Mouse (Mus musculus): ENCODE data around the gene 4930404N11Rik. TPM values are rescaled to one million over a fixed set of nuclear protein-coding genes. Genes with fewer than 3 reads are reported as not detected.

Gene 4930404N11Rik
- polyA plus RNA-seq, 1 experiment from 2014 or later: 0.82 TPM

DNA sequence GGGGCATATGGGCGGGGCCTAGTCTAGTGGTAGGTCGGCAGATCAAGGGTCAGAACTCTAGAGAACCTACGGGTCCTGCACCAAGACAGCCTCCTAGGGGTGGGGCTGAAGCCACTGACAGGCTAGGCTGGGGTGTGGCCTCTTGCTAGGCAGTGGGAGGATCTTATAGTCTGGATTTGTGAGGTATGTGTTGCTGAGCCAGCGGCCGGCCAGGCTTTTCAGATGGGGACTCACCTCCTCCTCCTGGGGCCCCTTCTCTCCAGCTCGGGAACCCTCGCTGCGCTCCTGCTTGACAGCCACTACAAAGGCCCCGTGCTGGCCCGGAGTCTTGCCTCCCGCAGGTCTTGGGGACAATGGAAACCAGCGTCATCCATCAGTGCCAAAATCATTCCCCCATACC, 16.5 kb downstream of the 4930404N11Rik start:
- ATAC-seq (ENCODE audit: insufficient number of reproducible peaks, insufficient read depth, low FRiP score, low TSS enrichment): no peak
- whole genome bisulfite sequencing: 4% methylated on average over 11 of the region's 12 CpGs
- Histone ChIP-seq H3K36me3 (peaks cover 22% of the 10 kb centered on the region), H3K4me2 (replicated peaks) (peak overlapping the region; percentile 90), H3K9ac (peak overlapping the region; percentile 91), H3K27me3 (peaks cover 29% of the 10 kb centered on the region), H3K4me3 (peak overlapping the region; percentile 94), H3K9me3 (no peaks in the 10 kb centered on the region), H3K27ac (peak overlapping the region; percentile 54; the same call in 1 of the 2 replicates), H3K4me1 (peaks cover 24% of the 10 kb centered on the region)

DNA sequence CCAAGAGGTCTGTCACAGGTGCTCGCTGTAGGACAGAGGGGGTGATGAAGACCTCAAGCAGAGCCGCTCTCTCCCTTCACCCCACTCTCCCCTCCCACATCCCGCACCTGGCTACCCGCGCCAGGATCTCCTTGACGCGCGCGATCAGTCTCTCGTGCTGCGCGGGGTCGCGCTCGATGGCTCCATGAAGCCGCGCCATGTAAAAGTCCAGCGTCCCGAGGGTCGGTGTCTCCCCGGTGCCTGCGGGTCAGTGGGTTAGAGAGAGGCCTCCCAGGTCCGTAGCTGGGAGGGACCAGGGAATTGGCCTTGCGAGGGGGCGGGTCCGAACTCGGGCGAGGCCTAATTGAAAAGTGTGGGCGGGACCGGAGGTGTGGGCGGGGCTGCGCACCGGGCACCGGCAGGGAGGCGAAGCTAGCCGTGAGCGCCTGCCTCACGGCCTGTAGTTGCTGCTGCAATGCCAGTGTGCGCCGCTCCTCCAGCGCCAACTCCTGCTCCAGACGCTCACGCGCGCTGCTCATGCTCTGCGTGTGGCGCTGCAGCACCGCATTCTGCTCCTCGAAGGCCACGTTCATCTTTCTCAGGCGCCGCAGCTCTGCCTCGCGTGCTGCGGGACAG, 19.1 kb downstream of the 4930404N11Rik start:
- Histone ChIP-seq H3K4me3 (peak overlapping the region; percentile 20), H3K36me3 (peaks cover 22% of the 10 kb centered on the region), H3K9ac (peak overlapping the region; percentile 28; the same call in 1 of the 2 replicates), H3K27me3 (peaks cover 54% of the 10 kb centered on the region), H3K4me2 (replicated peaks) (peak overlapping the region; percentile 52), H3K9me3 (no peaks in the 10 kb centered on the region), H3K4me1 (peaks cover 27% of the 10 kb centered on the region), H3K27ac (no peak overlapping the region)
- no peak for ATAC-seq (ENCODE audit: insufficient number of reproducible peaks, insufficient read depth, low FRiP score, low TSS enrichment)
- WGBS: 9% methylated on average over 55 of the region's 55 CpGs

DNA sequence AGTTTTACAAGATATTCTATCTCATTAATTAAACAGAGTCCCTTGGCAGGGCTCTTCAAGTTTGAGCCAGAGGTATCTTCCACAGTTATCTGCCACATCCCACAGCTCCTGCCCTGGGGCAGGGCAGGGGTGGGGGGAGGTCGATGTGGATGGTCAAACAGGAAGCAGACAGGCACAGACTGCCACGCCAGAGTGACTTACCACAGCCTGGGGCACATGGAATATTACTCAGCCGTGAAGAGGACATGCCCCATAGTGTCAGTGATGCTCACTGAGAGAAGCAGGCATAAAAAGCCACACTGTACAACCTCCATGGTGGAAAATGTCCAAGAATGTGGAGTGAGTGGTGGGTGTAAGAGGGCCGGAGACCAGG, 20.5 kb downstream of the 4930404N11Rik start:
- Histone ChIP-seq H3K27ac (no peak overlapping the region), H3K9ac (no peak overlapping the region), H3K4me1 (peaks cover 27% of the 10 kb centered on the region), H3K27me3 (peaks cover 67% of the 10 kb centered on the region), H3K9me3 (no peaks in the 10 kb centered on the region), H3K4me2 (replicated peaks) (no peak overlapping the region), H3K4me3 (no peak overlapping the region), H3K36me3 (peaks cover 22% of the 10 kb centered on the region)
- WGBS: 77% methylated on average over 4 of the region's 4 CpGs
- ATAC-seq (ENCODE audit: insufficient number of reproducible peaks, insufficient read depth, low FRiP score, low TSS enrichment): no peak

DNA sequence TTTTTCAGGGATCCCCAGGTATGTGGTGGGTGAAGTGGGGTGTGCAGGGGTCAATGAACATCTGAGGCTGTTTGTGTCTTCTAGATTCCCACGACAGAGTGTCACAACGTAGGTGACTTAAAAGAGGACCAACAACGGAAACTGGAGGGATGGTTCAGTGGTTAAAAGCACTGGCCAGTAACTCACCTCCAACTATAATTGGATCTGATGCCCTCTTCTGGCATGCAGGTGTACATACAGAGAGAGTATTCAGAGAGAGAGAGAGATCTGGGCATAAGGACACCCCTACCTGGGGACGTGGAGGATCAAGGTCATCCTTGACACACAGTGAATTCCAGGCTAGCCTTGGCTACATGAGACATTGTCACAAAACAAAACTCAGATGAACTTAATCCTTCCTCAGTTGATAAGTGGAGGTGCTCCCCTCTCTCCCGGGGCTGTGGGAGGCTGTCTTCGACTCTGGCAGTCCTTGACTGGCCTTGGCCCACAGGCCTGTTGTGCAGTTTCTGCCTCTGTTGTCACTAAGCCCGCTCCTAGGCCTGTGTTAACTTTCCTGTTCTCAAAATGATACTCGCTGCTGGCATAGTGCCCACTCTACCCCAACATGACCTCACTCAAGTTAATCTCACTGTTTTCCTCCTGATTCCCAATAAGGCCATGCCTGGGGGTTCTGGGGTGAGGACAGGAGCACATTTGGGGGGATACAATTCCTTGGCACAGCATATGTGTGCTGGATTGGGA, 21.0 kb downstream of the 4930404N11Rik start:
- no peaks in the 10 kb centered on the region for H3K9me3 ChIP-seq
- 54% methylated on average over 8 of the region's 8 CpGs for WGBS
- no peak for ATAC-seq (ENCODE audit: insufficient number of reproducible peaks, insufficient read depth, low FRiP score, low TSS enrichment)
- H3K4me3 ChIP-seq: no peak overlapping the region
- no peak overlapping the region for H3K27ac ChIP-seq
- peaks cover 68% of the 10 kb centered on the region for H3K27me3 ChIP-seq
- no peak overlapping the region for H3K9ac ChIP-seq
- H3K4me2 ChIP-seq (replicated peaks): no peak overlapping the region
- peaks cover 25% of the 10 kb centered on the region for H3K4me1 ChIP-seq
- peaks cover 22% of the 10 kb centered on the region for H3K36me3 ChIP-seq

DNA sequence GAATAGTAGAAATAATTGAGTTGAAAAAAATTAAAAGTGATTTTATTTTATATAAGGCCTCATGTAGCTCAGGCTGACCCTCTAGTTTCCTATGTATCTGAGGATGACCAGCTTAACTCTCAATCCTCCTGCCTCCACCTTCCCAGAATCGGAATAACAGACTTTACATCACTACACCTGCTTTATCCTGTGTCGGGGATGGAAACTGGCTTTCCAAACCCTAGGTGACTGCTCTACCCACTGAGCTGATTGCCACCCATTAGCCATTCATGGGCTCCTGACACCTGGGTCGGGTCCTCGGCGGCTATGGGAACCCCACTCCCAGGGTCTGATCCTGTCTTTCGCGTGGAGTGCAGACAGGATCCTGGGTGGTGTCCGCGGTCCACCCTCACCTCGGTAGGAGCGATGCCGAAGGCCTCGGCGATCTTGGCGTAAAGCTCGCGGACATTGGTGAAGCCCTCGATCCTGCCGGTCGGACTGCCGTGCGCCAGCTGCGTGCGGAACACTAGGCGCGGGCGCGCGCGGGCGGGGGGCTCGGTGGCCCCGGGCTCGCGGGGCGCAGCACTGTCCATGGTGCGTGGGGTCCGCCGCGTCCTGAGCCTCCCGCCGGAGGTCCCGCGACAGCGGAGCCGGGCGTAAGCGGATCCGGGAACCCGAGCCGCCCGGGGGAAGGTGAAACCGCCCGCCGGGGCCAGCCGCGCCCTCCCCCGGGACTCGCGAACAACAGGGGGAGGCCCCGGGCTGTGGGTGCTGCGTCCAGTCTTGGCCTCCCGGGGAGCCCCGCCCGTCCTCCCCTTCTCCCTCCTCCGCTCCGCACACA, 22.7 kb downstream of the 4930404N11Rik start, which contains the start of gene Gipc3:
Gene Gipc3, minus strand, starts transcription at position 581 of the 820 bp plus-strand sequence.
- Histone ChIP-seq H3K4me1 (peaks cover 15% of the 10 kb centered on the region), H3K9me3 (no peaks in the 10 kb centered on the region), H3K4me2 (replicated peaks) (peak within 1 kb of the TSS; percentile 59), H3K9ac (peak within 1 kb of the TSS; percentile 47), H3K4me3 (peak within 1 kb of the TSS; percentile 37), H3K36me3 (peaks cover 13% of the 10 kb centered on the region), H3K27me3 (peaks cover 73% of the 10 kb centered on the region), H3K27ac (no peak within 1 kb of the TSS)
- ATAC-seq (ENCODE audit: insufficient number of reproducible peaks, insufficient read depth, low FRiP score, low TSS enrichment): no peak
- 7% methylated on average over 55 of the region's 67 CpGs for WGBS

DNA sequence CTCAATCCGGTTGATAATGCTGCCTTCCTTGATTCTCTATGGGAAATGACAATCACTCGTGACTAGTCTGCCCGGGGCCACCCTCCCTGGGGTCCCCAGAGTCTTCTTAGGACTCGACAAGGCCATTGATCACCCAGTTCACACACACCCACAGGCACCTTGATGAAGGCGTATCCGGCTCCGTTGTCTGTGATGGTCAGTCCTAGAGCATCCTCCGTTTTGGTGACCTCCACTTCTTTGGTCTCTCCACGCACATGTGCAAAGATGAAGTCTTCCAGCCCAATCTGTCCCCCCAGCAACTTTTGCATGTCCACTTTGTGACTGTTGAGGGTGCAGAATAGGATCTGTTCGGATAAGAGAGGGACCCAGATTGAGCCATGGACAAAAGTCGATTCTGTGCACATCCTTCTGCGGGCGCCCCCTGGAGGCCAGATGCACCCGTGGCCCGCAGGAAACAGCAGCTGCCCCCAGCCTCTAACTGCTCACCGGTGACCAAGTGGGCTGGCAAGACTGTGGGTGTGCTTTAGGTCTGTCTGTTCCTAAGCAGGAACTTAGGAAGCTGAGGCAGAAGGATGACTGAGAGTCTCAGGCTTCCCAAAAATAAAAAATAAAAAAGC, 24.2 kb downstream of the 4930404N11Rik start:
- whole genome bisulfite sequencing: 29% methylated on average over 16 of the region's 16 CpGs
- Histone ChIP-seq H3K9ac (no peak overlapping the region), H3K4me1 (peaks cover 5% of the 10 kb centered on the region), H3K27me3 (peaks cover 73% of the 10 kb centered on the region), H3K4me2 (replicated peaks) (no peak overlapping the region), H3K36me3 (peaks cover 7% of the 10 kb centered on the region; the same call in 1 of the 2 replicates), H3K9me3 (no peaks in the 10 kb centered on the region), H3K27ac (no peak overlapping the region), H3K4me3 (no peak overlapping the region)
- no peak for ATAC-seq (ENCODE audit: insufficient number of reproducible peaks, insufficient read depth, low FRiP score, low TSS enrichment)

DNA sequence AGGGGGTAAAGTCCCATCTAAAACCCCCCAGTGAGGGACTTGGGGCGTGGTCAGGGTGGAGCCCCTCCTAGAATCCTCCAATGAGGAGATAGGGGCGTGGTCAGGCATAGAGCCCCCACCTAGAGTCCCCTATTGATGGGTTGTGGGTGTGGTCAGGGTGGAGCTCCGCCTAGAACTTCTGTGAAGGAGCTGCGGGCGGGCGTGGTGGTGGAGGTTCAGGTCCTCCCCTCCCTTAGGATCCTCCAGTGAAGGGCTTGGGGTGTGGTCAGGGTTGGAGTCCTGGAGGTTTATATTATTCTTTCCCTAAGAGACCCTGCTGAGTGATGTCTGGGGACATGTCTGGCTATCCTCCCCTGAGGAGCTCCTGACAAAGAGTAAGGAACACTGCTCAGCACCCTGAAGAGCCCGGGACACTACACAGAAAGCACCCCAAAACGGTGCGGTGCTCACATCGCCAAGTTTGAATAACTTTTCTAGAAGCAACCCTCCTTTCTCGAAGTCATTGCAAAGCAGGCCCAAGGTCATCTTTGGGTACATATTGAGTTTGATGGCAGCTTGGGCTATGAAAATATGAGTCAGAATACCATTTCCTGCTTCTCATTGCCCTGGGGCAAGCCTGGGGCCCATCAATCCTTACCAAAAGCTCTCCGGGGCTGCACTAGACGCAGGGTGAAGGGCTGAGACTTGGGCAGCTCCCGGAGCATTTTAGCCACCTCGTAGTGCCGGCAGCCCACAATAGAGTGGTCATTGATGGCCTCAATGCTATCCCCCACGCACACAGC, 24.9 kb downstream of the 4930404N11Rik start:
- H3K9me3 ChIP-seq: no peaks in the 10 kb centered on the region
- no peak overlapping the region for H3K9ac ChIP-seq
- no peak overlapping the region for H3K27ac ChIP-seq
- no peak overlapping the region for H3K4me3 ChIP-seq
- WGBS: 35% methylated on average over 17 of the region's 17 CpGs
- H3K27me3 ChIP-seq: peaks cover 71% of the 10 kb centered on the region
- no peak overlapping the region for H3K4me2 ChIP-seq (replicated peaks)
- peaks cover 9% of the 10 kb centered on the region; the same call in 1 of the 2 replicates for H3K4me1 ChIP-seq
- ATAC-seq (ENCODE audit: insufficient number of reproducible peaks, insufficient read depth, low FRiP score, low TSS enrichment): no peak
- H3K36me3 ChIP-seq: peaks cover 7% of the 10 kb centered on the region; the same call in 1 of the 2 replicates

DNA sequence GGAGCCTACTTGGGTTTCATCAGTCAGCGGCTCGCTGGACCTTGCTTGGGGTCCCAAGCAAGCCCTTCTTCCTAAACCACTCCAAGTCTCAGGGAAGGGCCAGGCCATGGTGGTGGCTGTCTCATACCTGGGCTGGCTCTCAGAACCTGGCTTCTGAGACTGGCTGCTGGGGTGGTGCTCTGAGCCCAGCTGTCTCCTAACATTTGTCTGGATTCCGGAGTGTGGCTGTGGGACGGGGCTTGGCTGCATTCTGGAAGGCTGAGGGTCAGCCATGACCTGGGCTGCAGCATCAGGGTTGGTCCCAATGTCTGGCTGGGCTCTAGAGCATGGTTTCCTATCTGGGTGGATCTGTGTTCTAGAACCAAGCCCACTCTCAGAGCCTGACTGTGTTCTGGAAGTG, 29.1 kb downstream of the 4930404N11Rik start:
- H3K27me3 ChIP-seq: peaks cover 62% of the 10 kb centered on the region
- H3K4me3 ChIP-seq: no peak overlapping the region
- H3K27ac ChIP-seq: no peak overlapping the region
- no peaks in the 10 kb centered on the region for H3K9me3 ChIP-seq
- H3K36me3 ChIP-seq: no peaks in the 10 kb centered on the region
- WGBS: 95% methylated on average over 4 of the region's 4 CpGs
- H3K4me1 ChIP-seq: peaks cover 18% of the 10 kb centered on the region; the same call in 1 of the 2 replicates
- H3K9ac ChIP-seq: no peak overlapping the region
- H3K4me2 ChIP-seq (replicated peaks): no peak overlapping the region
- ATAC-seq (ENCODE audit: insufficient number of reproducible peaks, insufficient read depth, low FRiP score, low TSS enrichment): no peak

DNA sequence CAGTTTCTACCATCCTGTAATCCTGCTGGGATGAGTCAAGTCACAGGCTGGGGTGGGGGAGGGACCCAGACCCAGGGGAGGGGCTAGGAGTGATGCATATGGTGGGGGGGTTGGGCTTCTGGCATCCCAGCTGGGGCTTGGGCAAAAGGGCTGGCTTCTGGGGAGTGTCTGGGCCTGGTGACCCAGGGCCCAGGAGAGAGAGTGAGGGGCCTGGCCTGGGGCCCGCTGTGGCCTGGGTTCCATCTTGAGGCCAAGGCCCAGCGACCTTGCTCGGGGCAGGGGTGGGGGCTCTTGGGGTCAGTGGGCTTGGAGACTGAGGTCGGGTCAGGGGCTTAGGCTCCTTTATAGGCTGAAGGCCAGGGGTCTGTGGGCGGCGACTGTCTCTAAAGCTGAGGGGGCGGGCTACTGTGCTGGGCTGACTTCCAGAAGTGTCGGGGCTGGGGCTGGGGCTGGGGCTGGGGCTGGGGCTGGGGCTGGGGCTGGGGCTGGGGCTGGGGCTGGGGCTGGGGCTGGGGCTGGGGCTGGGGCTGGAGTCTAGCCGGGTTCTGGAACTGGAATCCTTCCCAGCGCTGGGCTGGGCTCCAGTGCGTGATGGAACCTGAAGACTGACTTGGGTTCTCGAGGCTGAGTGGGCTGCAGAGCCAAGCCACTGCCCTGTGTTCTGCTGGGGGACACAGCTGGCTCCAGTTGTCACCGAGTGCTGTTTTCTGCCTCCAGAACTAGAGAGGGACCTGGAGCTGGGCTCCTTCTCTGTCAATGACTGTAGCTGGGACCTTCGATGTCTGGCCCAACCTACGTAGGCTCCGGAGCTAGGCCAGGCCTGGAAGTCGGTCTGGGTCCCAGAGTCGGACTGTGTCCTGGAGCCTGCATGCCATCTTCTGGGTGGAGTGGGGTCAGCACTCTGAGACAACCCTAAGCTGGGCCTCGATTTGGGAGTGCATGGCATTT, 29.9 kb downstream of the 4930404N11Rik start:
- Histone ChIP-seq H3K36me3 (no peaks in the 10 kb centered on the region), H3K4me2 (replicated peaks) (peak overlapping the region; percentile 13; the same call in 1 of the 2 replicates), H3K27ac (peak overlapping the region; percentile 50), H3K4me1 (peaks cover 18% of the 10 kb centered on the region; the same call in 1 of the 2 replicates), H3K4me3 (no peak overlapping the region), H3K9me3 (no peaks in the 10 kb centered on the region), H3K27me3 (peaks cover 56% of the 10 kb centered on the region), H3K9ac (peak overlapping the region; percentile 36; the same call in 1 of the 2 replicates)
- ATAC-seq (ENCODE audit: insufficient number of reproducible peaks, insufficient read depth, low FRiP score, low TSS enrichment): peak; percentile 47; the same call in 1 of the 2 replicates
- 40% methylated on average over 19 of the region's 19 CpGs for WGBS

DNA sequence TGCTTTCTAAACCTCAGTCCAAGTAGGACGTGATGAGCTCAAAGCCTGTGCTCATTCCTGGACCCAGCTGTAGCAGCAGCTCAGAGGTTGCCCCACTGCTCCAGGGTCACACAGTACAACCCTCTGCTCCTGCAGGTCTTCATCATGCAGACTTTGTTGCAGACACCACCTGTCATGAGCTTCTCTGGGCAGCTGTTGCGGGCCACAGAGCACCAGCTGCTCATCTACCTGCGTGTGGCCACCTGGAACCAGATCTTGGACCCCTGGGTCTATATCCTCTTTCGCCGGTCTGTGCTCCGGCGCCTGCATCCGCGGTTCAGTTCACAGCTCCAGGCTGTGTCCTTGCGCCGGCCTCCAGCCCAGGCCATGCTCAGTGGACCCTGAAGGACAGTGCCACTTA, 31.3 kb downstream of the 4930404N11Rik start:
- H3K27me3 ChIP-seq: peaks cover 49% of the 10 kb centered on the region

More for the DNA sequence above, 31.3 kb downstream of the 4930404N11Rik start:
- Histone ChIP-seq H3K4me3 (no peak overlapping the region), H3K4me1 (peaks cover 21% of the 10 kb centered on the region), H3K4me2 (replicated peaks) (no peak overlapping the region), H3K9me3 (no peaks in the 10 kb centered on the region), H3K27ac (no peak overlapping the region), H3K36me3 (no peaks in the 10 kb centered on the region), H3K9ac (no peak overlapping the region; the same call in 1 of the 2 replicates)
- no peak for ATAC-seq (ENCODE audit: insufficient number of reproducible peaks, insufficient read depth, low FRiP score, low TSS enrichment)
- 63% methylated on average over 11 of the region's 11 CpGs for WGBS
